Mouse (Mus musculus) c-Kit-positive CD71-positive TER-119-positive erythroid progenitor cells, embryonic 14.5 days (primary cell): ENCODE results near the gene Spon2.

Experiments used
- DNase-seq: peaks from one replicate; pipeline ENCODE4 v3.0.0-alpha.2; 2013; ENCODE audit warnings: low spot score

Gene Spon2

DNA sequence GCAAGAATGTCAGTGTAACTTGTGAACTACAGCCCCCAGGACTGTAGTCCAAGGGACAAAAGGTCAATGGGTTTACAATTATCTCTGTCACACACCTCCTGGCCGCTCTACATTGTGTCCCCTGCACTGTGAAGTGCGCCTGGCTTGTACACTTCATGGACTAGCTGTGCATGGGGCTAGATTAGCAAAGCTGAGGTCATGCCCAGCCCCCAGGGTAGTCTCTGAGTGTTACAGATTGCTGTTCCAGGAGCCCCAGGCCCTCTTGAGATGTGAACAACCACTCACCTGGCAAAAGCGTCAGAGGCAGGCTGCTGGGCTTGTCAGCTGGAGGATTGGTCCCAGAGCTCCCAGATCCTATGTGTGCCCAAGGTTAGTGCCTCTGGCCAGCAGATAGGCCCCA, 592 bp downstream of the Spon2 start:
- no peak for DNase-seq

DNA sequence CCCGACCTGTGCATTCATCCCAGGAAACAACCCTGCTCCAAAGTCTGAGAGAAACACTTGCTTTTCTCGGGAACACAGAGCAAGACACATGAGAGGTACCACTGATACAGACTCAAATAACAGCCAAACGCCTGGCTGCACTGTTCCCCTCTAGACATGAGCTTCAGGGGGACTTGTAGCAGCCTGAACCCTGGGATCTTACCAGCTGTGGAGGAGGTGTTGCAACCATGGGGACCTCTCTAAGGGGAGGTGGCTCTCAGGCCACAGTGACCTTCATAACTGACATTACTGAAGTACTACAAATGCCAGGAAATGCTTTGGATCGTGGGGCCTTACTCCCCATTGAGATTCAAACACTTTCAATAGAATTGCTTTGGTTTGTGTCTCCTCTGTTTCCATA, 3.5 kb downstream of the Spon2 start:
- no peak for DNase-seq

DNA sequence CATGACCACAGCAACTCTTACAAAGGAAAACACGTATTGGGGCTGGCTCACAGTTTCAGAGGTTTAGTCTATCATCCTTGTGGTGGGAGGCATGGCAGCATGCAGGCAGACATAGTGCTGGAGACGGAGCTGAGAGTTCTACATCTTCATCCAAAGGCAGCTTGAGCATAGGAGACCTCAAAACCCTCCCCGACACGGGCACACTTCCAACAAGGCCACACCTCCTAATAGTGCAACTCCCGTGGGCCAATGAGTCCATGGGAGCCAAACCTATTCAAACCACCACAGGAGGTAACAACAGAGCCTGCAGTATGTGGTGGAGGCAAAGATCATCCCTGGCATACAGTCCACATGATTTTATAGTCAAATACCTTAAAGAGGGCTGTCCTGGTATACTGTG, 7.0 kb downstream of the Spon2 start:
- no peak for DNase-seq

DNA sequence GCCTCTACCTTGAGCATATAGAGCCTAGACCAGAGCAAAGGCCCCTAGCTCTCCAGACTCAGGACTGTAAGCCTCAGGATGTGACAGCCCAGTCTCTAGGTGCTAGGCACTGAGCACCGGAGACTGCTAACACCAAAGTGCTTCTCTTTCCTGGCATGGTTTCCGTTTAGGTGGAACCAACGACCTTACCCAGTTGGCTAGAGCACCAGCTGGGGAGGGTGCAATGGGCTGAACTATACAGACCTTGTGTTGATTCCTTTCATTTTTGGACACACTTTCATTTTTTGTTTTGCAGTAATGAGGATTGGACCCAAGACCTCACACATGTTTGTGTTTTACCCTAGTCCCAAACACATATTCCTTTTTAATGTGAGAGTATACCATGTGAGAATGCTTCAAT, 7.7 kb downstream of the Spon2 start:
- DNase-seq, result no peak

DNA sequence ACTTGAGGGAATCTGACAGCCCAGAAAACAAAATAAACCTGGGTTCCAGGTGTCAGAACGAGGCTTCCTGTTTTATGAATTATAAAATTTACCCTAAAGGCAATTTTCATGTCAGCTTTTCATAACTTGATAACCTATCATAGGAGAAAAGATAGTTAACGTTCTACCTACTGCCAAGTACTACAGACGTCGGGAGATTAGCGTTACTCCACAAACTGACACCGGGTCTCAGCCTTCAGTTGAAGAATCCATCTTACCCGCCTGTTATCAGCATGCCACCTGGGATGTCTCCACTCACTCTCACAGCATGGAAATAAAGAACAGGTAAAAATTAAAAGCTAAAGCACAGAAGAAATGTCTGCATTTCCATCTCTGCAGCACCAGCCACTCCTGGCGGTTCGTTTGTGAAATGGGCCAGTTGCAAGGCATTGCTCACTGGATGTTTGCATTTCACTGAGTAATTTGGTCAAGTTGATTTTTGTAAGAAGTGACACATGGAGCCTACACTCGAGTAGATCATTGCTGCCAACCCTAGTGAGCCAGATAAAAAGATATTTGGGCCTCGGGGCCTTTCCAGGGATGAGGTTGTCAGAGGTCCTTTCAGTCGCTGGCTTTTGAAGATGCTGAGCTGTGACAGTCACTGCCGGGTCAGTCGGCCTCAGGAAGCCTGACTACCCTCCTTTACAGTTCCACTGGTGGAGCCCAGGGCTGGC, 9.6 kb downstream of the Spon2 start:
- DNase-seq, result no peak

DNA sequence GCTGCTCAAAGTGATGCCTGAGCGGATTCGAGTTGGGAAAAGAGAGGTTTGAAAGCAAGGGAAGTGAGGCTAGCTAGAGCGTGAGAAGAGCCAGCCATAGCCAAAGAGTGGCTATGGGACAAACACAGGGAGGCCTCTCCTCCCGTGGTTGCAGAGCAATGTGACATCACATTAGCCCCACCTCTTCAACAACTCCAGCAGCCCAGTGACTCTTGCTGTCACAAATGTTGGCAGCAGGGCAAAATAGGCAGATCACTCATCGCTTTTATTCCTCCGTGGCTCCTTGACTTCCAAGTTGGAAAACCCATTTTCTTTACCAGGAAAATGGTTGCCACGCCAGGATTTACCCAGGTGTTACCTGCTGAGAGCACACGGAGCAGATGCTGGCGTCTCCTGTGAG, 11.1 kb downstream of the Spon2 start:
- DNase-seq, result no peak

- DNase-seq, result no peak
Measured at GRCm38 (mm10) chr5:33206328-33206727, 11.9 kb downstream of the Spon2 start.

GRCm38 (mm10) chr5:33204284-33204683, 14.0 kb downstream of the Spon2 start:
- no peak for DNase-seq

GRCm38 (mm10) chr5:33203691-33204242, 14.5 kb downstream of the Spon2 start:
- peak; percentile 81 for DNase-seq

GRCm38 (mm10) chr5:33203171-33203565, 15.1 kb downstream of the Spon2 start:
- no peak for DNase-seq

- no peak for DNase-seq
Measured at GRCm38 (mm10) chr5:33202516-33203170, 15.6 kb downstream of the Spon2 start.

DNA sequence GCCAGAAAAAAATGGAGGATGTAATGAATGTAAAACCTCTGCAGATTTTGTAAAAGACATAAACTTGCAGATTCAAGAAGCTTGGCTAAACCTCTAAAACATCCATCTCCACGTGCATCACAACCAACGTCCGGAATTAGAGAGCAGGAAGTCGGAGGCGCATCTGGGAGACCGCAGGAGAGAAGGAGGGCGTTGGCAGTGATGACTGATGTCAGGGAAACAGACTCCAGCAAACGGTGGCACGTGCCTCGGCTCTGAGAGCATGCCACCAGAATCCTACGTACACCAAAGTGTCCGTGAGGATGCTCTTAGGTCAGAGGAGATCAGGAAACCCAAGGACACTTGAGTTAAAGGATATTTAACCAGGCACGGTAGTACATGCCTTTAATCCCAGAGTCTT, 16.6 kb downstream of the Spon2 start:
- no peak for DNase-seq

- no peak for DNase-seq
Measured at GRCm38 (mm10) chr5:33200071-33200470, 18.2 kb downstream of the Spon2 start.

GRCm38 (mm10) chr5:33195246-33195852, 22.9 kb downstream of the Spon2 start:
- DNase-seq, result no peak

GRCm38 (mm10) chr5:33193567-33193966, 24.7 kb downstream of the Spon2 start:
- DNase-seq, result no peak
